Mouse (Mus musculus) lung, embryonic 16.5 days (tissue): ENCODE data around the gene Calr4. TPM values are rescaled to one million over a fixed set of nuclear protein-coding genes. Genes with fewer than 3 reads are reported as not detected.

Experiments
- ATAC-seq: fragments of 200-750 bp; cut with Nextera tagmentation; 2 replicates; pipeline ENCODE4 v1.8.0; 2017; ENCODE audit warnings: low read depth, mild to moderate bottlenecking, moderate library complexity
- H3K27ac ChIP-seq: fragments of 300-500 bp; sonication (generic); 2 replicates; pipeline ENCODE4 v1.5.1; 2014; ENCODE audit warnings: mild to moderate bottlenecking, control low read depth, low read length
- H3K27me3 ChIP-seq: fragments of 300-500 bp; sonication (generic); 2 replicates; pipeline ENCODE4 v1.6.1; 2014; ENCODE audit warnings: low read depth, low read length, mixed read lengths; ENCODE audit not compliant: control insufficient read depth, insufficient read depth
- H3K36me3 ChIP-seq: fragments of 300-500 bp; sonication (generic); 2 replicates; pipeline ENCODE4 v1.6.1; 2014; ENCODE audit warnings: low read length; ENCODE audit not compliant: control insufficient read depth, insufficient read depth
- H3K4me1 ChIP-seq: fragments of 300-500 bp; sonication (generic); replicated peaks from 2 replicates; pipeline ENCODE4 v1.6.1; 2014; ENCODE audit warnings: low read length, mixed read lengths; ENCODE audit not compliant: control insufficient read depth, insufficient read depth
- H3K4me2 ChIP-seq: fragments of 300-500 bp; sonication (generic); 2 replicates; pipeline ENCODE4 v1.6.1; 2014; ENCODE audit warnings: low read depth, low read length, control low read depth
- H3K4me3 ChIP-seq: fragments of 300-500 bp; sonication (generic); 2 replicates; pipeline ENCODE4 v1.5.1; 2014; ENCODE audit warnings: mild to moderate bottlenecking, low read length, control low read depth
- H3K9ac ChIP-seq: fragments of 300-500 bp; sonication (generic); 2 replicates; pipeline ENCODE4 v1.6.1; 2014; ENCODE audit warnings: low read length, control low read depth
- H3K9me3 ChIP-seq: fragments of 300-500 bp; sonication (generic); 2 replicates; pipeline ENCODE4 v1.6.1; 2016; ENCODE audit warnings: low read length; ENCODE audit not compliant: control insufficient read depth
- WGBS: fragments of 180-500 bp; shearing (Covaris S2); extraction: QIAGEN DNeasy Blood & Tissue Kit; methylation state at CpG from one replicate; pipeline ENCODE4 v1.1.7; 2014; 5-methylcytosine and 5-hydroxymethylcytosine counted together
- polyA plus RNA-seq: library from polyadenylated mRNA; unstranded; fragments of >200 nt; fragmentation: Nextera tagmentation; extraction: Ambion mirVana; gene quantifications from 2 replicates; pipeline ENCODE4 v1.2.1, GENCODE M21; 2015

Gene Calr4
- polyA plus RNA-seq, 1 experiment from 2014 or later = 0.18 TPM

DNA sequence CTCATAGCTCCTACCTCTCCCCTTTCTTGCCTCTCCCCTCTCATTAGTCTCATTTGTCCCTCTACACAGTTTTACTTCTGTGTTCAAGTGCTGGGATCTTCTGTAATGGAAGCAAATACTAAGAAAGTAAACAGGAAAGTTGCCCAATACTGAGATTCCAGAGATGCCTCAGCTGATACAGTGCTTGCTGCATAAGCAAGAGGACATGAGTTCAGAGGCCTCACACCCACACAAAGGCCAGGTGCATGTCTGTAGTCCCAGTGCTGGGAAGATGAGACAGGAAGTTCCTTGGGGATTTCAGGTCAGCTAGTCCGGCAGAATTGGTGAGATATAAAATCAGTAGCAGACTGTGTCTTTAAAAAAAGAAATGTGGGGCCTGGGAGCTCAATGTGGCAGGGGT, 29.9 kb upstream of the Calr4 start:
- Histone ChIP-seq H3K4me3 (no peak overlapping the region), H3K27me3 (no peaks in the 10 kb centered on the region), H3K9ac (no peak overlapping the region), H3K9me3 (no peaks in the 10 kb centered on the region), H3K36me3 (no peaks in the 10 kb centered on the region), H3K4me1 (peaks cover 11% of the 10 kb centered on the region), H3K27ac (0 out of 2 replicates have a peak overlapping the region, but pooled peaks have one; percentile 15), H3K4me2 (no peak overlapping the region)
- 44% methylated on average over 1 of the region's 1 CpGs for WGBS
- no peak for ATAC-seq

DNA sequence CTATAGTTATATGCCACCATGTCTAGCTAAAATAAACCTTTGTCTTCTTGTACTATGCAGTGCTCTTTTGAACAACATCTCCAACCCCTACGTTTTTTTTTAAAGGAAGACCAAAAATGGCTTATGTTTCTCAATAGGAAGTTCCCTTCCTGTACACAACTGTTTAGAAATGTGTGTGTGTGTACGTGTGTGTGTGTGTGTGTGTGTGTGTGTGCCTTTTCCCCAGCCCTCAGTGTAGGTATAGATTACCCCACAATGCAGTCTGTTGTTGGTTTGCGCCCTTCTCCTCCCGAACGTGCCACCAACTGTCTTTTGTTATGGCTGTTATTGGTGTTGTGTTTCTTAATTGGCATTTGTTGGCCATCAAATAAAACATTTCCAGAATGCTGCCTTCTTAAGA, 26.8 kb upstream of the Calr4 start:
- Histone ChIP-seq H3K4me3 (no peak overlapping the region), H3K9ac (no peak overlapping the region), H3K9me3 (no peaks in the 10 kb centered on the region), H3K36me3 (no peaks in the 10 kb centered on the region), H3K27me3 (no peaks in the 10 kb centered on the region), H3K4me2 (no peak overlapping the region), H3K27ac (no peak overlapping the region), H3K4me1 (peaks cover 5% of the 10 kb centered on the region; the same call in 1 of the 2 replicates)
- 77% methylated on average over 5 of the region's 5 CpGs for WGBS
- no peak for ATAC-seq

DNA sequence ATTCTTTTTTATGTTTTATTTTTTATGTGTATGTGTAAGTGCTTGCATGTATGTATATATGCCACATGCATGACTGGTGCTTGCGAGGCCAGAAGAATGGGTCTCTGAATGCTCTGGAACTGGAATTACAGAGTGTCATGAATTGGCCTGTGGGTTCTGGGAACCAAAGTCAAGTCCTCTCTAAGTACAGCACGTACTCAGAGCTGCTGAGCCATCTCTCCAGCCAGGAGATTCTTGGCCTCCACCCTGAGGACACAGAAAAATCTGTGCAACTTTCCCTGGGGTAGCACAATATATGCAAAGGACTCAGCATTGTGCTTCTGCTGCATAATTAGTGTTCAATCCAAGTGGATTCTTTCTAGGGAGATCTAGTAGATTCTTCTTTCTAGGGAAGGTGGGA, 24.0 kb upstream of the Calr4 start:
- Histone ChIP-seq H3K27me3 (no peaks in the 10 kb centered on the region), H3K4me1 (no peaks in the 10 kb centered on the region), H3K4me2 (no peak overlapping the region), H3K9ac (no peak overlapping the region), H3K36me3 (no peaks in the 10 kb centered on the region), H3K9me3 (no peaks in the 10 kb centered on the region), H3K27ac (no peak overlapping the region), H3K4me3 (no peak overlapping the region)
- no peak for ATAC-seq
- WGBS = 85% methylated on average over 2 of the region's 2 CpGs

DNA sequence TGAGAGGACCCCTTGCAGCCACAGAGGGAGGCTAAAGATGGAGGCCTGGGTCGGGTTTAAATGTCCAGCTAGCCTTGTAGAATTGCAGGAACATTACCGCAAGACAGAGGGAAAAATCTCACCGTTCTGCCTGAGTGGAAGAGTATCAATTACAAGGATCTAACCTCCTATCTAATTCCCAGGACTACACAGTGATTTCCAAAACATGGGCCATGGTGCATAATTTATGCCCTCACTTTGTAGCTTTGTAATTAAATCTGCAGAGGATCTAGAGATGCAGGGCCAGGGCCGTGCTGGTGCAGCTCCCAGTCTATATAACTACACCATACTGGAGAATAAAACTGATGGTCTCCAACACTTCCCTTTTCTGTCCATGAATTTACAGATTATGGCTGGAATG, 23.4 kb upstream of the Calr4 start:
- no peaks in the 10 kb centered on the region for H3K27me3 ChIP-seq
- no peaks in the 10 kb centered on the region for H3K4me1 ChIP-seq
- no peaks in the 10 kb centered on the region for H3K36me3 ChIP-seq
- H3K4me2 ChIP-seq = no peak overlapping the region
- ATAC-seq = no peak
- H3K27ac ChIP-seq = no peak overlapping the region
- WGBS = 74% methylated on average over 4 of the region's 4 CpGs
- no peak overlapping the region for H3K4me3 ChIP-seq
- no peaks in the 10 kb centered on the region for H3K9me3 ChIP-seq
- no peak overlapping the region for H3K9ac ChIP-seq

DNA sequence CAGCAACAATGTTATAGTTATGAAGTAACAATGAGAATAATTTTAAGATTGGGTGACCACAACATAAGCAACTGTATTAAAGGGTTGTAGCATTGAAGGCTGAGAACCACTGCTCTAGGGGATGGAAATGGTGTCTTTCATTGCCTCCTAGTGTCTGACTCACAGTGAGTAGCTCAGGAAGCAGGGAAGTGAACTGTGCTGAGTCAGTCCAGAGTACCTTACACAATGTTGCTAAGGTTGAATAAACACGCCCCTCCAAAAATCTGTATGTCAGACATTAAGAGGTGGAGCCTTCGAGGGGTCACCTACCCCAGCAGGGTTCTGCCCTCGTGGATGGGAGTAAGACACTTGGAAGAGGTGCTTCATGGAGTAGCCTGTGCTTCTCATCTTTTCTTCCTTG, 20.3 kb upstream of the Calr4 start:
- H3K27ac ChIP-seq = no peak overlapping the region
- no peak overlapping the region for H3K9ac ChIP-seq
- H3K4me2 ChIP-seq = no peak overlapping the region
- H3K4me1 ChIP-seq = no peaks in the 10 kb centered on the region
- 69% methylated on average over 3 of the region's 3 CpGs for WGBS
- H3K36me3 ChIP-seq = no peaks in the 10 kb centered on the region
- H3K4me3 ChIP-seq = no peak overlapping the region
- no peaks in the 10 kb centered on the region for H3K9me3 ChIP-seq
- ATAC-seq = no peak
- H3K27me3 ChIP-seq = no peaks in the 10 kb centered on the region

DNA sequence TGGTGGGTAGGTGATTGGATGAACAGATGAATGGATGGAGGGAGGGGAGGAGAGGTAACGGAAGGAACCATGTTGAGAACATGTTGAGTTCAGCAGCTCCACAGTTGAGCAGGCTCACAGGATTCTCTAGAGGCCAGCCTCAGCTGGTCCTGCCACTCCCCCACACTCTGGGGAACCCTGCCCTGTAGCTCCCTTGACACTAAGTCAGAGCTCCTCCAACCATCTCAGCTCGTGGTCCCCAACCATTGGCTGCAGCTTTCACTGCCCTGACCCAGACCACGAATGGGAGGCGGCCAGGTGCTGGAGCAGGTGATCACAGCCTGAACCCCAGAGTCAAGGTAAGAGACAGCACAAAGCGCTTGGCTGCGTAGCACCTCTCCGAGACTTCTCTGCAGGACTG, 16.3 kb upstream of the Calr4 start:
- Histone ChIP-seq H3K36me3 (no peaks in the 10 kb centered on the region), H3K9ac (no peak overlapping the region), H3K9me3 (no peaks in the 10 kb centered on the region), H3K4me3 (no peak overlapping the region), H3K27me3 (no peaks in the 10 kb centered on the region), H3K4me2 (no peak overlapping the region), H3K4me1 (no peaks in the 10 kb centered on the region), H3K27ac (no peak overlapping the region)
- ATAC-seq = no peak
- 68% methylated on average over 7 of the region's 7 CpGs for WGBS

DNA sequence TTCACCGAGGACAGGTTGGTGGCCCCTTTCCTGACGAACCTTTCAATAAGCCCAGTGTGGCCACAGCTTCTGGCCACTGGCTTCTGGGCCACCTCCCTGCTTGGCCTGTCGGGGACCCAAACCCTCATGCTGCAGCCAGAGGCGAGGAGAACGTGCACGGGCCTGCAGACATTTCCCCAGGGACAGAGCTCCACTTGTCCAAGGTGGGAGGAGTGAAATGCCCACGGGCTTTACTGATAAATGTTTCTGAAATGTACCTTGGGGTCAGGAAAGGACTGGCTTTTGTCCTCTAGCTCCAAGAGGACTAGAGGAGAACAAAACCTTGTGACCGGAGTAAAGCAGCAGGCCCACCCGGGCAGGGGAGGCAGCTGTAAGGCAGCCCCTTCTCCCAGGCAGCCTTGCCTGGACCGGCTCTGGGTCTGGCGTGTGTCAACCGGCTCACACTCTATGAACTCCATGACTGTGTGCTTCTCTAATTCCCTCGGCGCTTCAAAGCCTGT, 13.8 kb upstream of the Calr4 start:
- H3K36me3 ChIP-seq = no peaks in the 10 kb centered on the region
- no peaks in the 10 kb centered on the region for H3K27me3 ChIP-seq
- H3K9me3 ChIP-seq = no peaks in the 10 kb centered on the region
- no peak overlapping the region for H3K4me2 ChIP-seq
- no peak for ATAC-seq
- H3K4me3 ChIP-seq = no peak overlapping the region
- 63% methylated on average over 14 of the region's 14 CpGs for WGBS
- H3K4me1 ChIP-seq = peaks cover 11% of the 10 kb centered on the region
- no peak overlapping the region for H3K9ac ChIP-seq
- no peak overlapping the region for H3K27ac ChIP-seq

DNA sequence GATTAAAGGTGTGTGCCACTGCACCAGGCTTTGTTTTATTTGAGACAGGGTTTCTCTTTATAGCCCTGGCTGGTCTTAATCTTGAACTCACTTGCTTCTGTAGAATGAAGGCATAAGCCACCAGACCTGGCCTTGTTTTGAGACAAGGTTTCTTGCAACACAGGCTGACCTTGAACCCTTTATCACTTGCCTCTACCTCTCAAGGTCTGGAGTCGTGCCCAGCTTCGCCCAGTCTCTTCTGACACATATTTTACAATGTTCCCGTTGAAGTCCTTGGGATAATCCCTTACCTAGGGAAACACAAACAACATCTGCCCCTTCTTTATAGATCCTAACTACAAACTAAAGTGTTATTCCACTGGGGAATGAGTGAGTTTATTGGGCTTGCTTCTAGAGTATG, 12.3 kb upstream of the Calr4 start:
- no peak for ATAC-seq
- Histone ChIP-seq H3K9me3 (no peaks in the 10 kb centered on the region), H3K9ac (no peak overlapping the region), H3K4me3 (no peak overlapping the region), H3K27ac (no peak overlapping the region), H3K36me3 (no peaks in the 10 kb centered on the region), H3K27me3 (no peaks in the 10 kb centered on the region), H3K4me2 (no peak overlapping the region), H3K4me1 (peaks cover 20% of the 10 kb centered on the region)
- WGBS = 66% methylated on average over 3 of the region's 3 CpGs

DNA sequence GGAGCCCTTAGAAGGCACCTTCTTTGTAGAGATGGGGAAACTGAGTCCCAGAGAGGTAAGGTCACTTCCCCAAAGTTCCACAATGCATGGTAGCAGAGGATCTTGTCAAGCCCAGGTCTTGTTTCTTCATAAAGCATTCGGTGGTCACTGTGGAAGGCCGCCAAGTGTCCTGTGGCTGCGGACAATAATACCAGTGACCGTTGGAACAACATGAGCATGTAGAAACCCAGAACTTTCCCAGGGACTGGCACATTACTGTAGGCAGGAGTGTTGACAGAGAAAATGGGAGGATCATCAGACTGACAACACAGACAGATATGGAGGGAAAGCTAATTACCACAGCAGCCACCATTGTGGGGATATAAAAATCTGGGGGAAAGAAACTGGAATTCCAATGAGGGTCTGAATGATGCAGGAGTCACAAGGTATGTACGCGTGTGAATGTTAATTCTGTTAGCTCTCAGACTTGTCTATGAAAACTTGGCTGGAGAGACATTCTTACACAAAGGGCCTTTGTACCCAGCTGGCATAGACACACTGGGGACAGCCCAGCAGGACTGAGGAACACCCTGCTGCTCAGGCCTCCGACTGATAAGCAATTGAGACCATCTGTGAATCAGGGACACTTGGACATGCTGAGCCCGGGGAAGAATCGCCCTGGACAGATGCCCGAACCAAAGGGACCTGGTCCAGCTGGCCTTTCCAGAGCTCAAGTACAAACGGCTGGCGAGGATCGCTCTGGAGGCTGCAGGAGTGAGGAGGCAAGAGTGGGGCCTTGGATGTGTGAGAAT, 9.3 kb upstream of the Calr4 start:
- no peak overlapping the region for H3K4me3 ChIP-seq
- 44% methylated on average over 13 of the region's 13 CpGs for WGBS
- H3K4me1 ChIP-seq = peaks cover 20% of the 10 kb centered on the region
- no peaks in the 10 kb centered on the region for H3K9me3 ChIP-seq
- H3K9ac ChIP-seq = no peak overlapping the region
- H3K4me2 ChIP-seq = no peak overlapping the region
- peak; percentile 90 for ATAC-seq
- peak overlapping the region; percentile 64 for H3K27ac ChIP-seq
- H3K36me3 ChIP-seq = no peaks in the 10 kb centered on the region
- no peaks in the 10 kb centered on the region for H3K27me3 ChIP-seq
